Mouse (Mus musculus) kidney, postnatal 4 days (tissue): ENCODE measurements around the gene Ccdc148.
A peak's percentile ranks its signal among the peaks of the same experiment; 100 is the strongest.

Experiments used
- DNase-seq, 2 experiments: peaks; one replicate each; pipeline ENCODE4 v3.0.0; 2021; ENCODE audit warnings: mixed read lengths in 2 of 2

The Ccdc148 gene

GRCm38 (mm10) chr2:59160605-59160963 is at the start of gene Ccdc148, which contains the start of gene Pkp4:
Gene Ccdc148 (minus strand): TSS chr2:59160683.
Gene Pkp4 (plus strand): TSS chr2:59160850.
- DNase-seq = peak; percentile 93 to 95

DNA sequence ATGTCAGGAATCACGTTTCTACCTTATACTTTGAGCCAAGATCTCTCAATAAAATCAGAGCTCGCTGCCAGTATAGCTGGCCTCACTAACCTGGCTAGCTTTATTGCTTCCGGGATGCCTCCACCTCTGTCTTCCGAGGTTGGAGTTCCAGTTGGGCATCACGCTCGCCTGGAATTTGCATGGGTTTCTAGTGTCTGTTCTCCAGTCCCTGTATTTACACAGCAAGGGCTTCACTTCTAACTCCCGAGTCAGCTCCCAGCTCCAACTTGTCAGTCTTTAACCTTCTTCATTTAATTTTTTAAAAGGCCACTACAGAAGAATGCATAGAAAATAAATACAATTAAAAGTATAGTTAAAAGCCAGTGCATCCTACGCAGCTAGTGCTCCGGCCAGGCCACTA is 47.8 kb upstream of the Ccdc148 start:
- no peak for DNase-seq

DNA sequence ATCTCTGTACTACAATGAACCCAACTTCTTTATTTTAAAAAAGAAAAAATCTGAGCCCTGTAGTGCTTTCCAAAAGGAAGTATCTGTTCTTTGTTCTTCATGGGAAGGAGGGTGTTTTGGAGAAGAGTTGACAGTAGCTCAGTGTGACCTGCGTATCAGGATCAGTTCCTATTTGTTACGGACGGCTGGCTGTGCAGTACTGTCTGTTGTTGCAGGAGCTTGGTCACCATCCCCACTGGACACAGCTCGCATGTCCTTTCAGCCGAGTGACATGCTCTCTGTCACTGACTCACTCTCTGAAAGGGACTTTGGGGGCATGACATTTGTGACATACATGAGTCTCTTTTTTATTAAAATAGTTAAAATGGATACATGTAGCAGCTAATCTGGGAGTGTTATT is 47.2 kb upstream of the Ccdc148 start:
- DNase-seq = no peak

DNA sequence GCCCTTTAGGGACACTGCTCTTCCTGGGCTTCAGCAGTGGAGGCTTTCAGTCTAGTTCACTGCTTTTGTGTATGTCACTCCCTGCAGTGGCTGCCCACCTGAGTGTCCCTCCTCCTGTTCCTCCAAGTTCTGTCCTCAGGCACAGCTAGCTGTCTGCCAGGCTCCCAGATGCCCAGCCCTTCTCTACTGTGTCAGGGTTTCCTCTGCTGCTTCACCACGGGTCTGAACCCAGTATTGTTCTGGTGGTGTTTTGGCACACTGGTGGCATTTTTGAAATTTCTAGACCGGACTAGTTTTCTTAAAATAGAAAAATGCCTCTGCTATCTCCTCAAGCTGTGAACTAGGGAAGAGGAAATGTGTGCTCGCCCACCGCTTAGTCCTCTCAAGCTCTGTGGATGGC is 46.8 kb upstream of the Ccdc148 start:
- DNase-seq = no peak

DNA sequence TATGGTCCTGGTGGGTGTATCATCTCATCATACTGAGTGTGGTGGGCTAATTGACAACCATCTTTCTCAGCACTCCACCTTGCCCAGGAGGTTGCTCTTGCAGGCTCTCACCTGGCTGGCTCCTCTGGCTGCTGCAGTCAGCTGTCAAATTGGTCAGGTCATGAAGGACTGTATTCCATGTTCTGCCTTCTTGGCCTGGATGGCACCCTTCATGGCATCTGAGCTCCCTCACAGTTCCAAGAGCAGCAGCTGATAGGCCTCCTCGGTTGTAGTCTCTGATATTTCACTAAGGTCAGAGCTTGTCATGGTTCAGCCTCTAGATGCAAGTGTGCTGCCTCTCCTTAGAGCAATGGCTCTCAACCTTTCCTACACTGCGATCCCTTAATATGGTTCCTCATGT is 45.7 kb upstream of the Ccdc148 start:
- no peak for DNase-seq

DNA sequence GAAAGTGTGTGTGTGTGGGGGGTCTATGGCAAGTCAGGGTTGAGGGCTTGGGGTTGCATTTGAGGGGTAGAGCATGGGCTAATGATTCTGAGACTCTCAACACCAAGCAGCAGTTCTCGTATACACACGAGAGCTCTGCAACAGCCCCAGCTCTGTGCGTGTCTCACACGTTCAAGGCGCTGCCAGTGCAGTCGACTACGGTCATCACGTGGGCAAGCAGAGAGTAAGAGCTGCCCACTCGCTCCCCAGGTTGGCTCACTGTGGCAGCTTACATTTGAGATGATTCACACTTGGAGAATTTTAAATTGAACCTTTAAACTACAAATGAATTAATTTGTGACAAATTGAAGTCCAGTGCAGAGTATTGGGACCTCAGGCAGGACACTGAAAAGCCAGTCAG is 44.6 kb upstream of the Ccdc148 start:
- no peak for DNase-seq

- no peak for DNase-seq
These were observed 43.3 kb upstream of the Ccdc148 start for GRCm38 (mm10) chr2:59203627-59204425.

DNA sequence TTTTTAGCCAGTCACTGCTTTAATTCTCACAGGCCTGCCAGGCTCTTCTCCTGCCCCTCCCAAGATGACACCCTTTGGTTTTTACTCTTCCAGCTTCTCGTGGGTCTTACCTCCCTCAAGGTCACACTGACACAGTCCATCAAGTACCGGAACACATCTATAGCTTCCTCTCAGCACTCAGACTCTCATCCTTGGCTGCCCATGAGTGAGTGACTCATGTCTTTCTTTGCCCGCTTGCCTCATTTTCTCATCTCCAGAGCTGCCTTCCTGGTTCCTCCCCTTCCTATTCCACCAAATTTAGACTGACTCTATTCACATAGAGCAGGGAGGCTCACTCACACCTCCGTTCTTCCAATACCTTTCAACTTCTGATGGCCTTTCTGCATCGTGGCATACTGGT is 42.4 kb upstream of the Ccdc148 start:
- no peak for DNase-seq

- no peak for DNase-seq
These were observed 40.0 kb upstream of the Ccdc148 start for GRCm38 (mm10) chr2:59200511-59200910.

DNA sequence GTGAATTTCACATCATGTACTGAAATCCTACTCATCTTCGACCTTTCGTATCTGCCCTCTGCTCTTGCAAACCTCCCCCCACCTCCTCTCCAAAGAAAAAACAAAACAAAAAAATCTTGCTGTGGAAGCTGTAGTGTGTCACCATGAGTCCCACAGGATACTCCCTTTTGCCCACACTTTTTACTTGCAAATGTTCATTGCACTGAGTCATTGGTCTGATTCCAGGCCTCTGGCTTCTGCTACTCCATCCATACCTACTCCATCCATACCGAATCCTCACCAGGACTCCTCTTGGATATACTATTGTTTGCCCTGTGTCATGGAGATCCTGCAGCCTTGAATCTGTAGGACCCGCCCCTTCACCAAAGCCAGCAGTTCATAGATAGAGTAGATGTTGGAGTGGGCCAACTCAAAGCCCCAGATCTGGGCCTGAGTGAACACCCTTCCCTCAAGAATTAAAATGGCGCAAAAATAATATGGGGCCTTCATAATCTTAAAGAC is 39.0 kb upstream of the Ccdc148 start:
- DNase-seq = no peak

DNA sequence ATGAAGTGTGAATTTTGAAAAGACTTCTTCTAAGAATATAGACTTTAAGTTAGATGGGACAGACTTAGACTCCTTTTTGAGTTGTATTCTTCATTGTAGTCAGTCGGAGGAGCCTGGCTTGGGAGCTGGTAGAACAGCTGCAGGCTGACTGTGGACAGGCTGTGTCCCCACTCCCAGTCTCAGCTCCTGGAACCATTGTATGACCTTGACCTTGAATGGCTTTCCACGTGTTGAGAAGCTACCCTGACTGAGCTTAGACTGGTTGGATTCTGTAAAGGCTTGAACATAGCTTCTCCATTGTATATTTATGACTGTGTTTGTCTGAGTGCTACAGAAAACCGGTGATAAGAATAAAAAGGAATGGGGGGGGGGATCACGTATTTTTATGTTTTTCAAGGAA is 36.7 kb upstream of the Ccdc148 start:
- no peak for DNase-seq

DNA sequence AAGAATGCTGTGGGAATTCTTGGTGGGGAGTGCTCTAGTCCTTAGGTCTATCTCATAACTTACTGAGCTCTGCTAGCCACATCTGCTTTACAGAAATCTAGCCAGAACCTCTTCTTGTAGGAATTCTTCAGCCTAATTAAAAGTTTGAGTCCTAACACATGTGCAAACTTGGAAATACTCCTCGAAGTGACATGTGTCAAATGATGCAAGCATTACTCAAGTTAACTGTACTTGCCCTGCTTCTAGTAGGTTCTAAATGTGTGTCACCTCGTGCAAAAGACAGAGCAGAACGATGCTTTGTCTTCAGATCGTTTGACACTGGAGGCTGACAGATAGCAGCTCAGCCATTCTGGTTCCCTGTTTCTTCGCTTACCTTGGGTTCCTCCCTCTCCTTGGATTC is 32.6 kb upstream of the Ccdc148 start:
- no peak for DNase-seq

GRCm38 (mm10) chr2:59191466-59191865 is 31.0 kb upstream of the Ccdc148 start:
- DNase-seq = peak; percentile 36 to 45

GRCm38 (mm10) chr2:59190186-59190585 is 29.7 kb upstream of the Ccdc148 start:
- DNase-seq = no peak

- peak; percentile 41 to 53 for DNase-seq
These were observed 29.2 kb upstream of the Ccdc148 start for GRCm38 (mm10) chr2:59189661-59190185.

DNA sequence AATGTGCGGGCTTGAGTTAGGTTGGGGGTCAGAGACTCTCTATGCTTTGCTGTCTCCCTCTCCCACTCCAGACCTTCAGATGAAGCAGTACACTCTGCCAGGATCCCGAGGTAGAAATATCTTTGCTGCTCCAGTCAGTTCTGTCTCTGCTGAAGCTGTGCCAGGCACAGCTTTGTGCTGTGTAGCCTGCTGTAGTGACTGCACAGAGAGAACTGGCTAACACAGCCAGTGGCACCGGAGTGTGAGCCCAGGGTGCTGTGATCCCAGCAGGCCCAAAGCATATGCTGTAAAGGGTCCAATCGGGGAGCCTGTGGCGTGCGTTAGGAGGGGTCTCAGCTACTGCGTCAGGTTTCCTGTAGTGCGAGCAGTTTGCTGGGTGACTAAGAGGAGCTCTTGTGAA is 27.8 kb upstream of the Ccdc148 start:
- DNase-seq = no peak

DNA sequence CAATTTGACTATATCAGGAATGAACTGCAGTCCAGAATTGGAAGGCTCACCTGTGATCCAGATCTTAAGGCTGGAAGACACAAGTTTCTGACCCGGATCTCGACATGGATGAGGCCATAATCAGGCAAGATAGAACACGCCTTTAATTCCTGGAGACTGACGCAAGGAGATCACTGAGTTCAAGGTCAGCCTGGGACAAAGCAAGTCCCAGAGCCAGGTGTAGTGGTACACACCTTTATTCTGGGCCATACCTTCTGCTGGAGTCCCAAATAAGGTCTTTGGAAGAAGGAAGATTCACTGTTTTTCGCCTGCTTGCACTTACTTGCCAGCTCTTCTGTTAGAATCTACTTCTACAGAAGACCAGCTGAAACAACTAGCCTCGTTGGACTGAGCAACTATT is 26.5 kb upstream of the Ccdc148 start:
- DNase-seq = no peak

GRCm38 (mm10) chr2:59186122-59186521 is 25.6 kb upstream of the Ccdc148 start:
- DNase-seq = peak in 1 of 2 experiments; percentile 32

GRCm38 (mm10) chr2:59184107-59185064 is 23.9 kb upstream of the Ccdc148 start:
- DNase-seq = no peak

DNA sequence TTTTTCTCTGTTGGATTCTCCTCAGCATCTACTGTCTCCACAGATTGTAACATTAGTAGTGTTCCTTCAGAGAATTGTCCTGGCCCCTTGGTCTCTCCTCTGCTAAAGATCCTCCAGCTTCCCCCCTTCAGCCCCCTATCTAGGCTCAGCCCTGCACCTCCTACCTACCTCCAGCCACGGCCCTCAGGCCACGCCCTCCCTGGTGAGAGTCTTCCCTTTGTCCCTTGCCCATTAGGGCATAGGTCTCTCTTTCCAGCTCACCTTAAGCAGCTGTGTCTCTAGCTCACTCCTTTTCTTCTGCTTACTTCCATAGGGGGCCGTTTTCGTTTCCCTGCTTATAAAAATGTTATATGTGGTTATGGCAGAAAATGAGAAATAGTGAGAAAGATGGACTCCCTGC is 23.1 kb upstream of the Ccdc148 start:
- DNase-seq = no peak

GRCm38 (mm10) chr2:59181321-59182113 is 21.0 kb upstream of the Ccdc148 start:
- no peak for DNase-seq

DNA sequence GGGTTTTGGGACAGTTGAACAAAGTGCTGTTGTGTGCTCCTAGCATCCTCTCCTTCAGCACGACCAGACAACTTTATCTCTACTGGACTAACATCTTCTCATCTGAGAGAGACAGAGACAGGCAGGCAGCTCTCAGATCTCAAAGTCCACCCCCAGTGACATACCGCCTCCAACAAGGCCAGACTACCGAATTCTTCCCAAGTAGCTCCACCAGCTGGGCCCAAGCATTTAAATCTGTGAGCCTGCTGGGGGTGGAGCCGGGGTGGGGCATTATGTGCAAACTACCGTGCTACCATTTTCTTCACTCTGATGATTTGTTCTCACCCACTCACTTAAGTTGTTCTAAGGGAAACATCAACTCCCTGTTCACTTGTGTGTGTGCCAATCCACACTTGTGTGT is 19.0 kb upstream of the Ccdc148 start:
- peak in 1 of 2 experiments; percentile 35 for DNase-seq

GRCm38 (mm10) chr2:59178960-59179359 is 18.5 kb upstream of the Ccdc148 start:
- no peak for DNase-seq
